Mouse (Mus musculus) left cerebral cortex, adult 8-10 months (tissue): ENCODE data around the gene Cryzl1. TPM values are rescaled to one million over a fixed set of nuclear protein-coding genes. Genes with fewer than 3 reads are reported as not detected.

Source experiments
- DNase-seq, 2 experiments: peaks; one replicate each; pipeline ENCODE4 v3.0.0; 2022; ENCODE audit warnings: low spot score in 2 of 2
- total RNA-seq, 4 experiments: library from RNA; stranded (reverse); gene quantifications; 2 replicates each; pipeline ENCODE4 v1.2.4; 2022

Gene Cryzl1
- total RNA-seq, 4 experiments from 2014 or later = 104 to 116 (median 112) TPM

DNA sequence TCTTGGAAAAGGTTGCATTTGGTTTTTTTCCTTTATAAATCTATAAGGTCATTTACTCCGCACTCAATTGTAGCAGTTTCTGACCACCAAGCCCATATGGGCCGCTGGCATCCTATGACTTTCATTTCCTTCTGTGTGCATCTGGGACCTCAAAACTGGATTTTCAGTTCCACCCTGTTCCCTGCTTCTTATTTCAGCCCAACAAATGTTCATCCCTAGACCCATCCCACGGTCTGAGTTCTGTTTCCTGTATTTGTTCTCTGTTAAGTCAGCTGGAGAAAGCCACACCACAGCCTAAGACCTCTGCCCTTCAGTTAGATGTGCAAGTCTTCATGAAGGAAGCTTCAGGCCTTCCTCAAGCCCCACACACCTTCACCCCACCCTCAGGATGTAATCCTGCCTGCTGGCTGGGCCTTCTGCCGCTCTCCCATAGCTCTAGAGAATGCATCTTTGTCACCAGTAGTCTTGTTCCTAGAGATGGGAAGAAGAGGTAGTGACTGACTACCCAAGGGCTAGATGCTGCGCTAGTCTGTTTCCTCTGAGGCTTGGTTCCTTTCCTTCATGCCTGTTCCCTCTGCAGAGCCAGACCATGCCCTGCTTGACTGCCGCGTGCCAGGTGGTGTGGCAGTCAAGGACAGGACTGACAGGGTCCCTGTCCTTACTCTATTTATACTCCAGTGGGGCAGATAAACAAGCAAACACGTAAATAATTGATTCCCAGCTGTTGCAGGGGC, 11.6 kb upstream of the Cryzl1 start:
- no peak for DNase-seq

- no peak for DNase-seq
These were observed 9.7 kb upstream of the Cryzl1 start for GRCm38 (mm10) chr16:91738505-91738904.

DNA sequence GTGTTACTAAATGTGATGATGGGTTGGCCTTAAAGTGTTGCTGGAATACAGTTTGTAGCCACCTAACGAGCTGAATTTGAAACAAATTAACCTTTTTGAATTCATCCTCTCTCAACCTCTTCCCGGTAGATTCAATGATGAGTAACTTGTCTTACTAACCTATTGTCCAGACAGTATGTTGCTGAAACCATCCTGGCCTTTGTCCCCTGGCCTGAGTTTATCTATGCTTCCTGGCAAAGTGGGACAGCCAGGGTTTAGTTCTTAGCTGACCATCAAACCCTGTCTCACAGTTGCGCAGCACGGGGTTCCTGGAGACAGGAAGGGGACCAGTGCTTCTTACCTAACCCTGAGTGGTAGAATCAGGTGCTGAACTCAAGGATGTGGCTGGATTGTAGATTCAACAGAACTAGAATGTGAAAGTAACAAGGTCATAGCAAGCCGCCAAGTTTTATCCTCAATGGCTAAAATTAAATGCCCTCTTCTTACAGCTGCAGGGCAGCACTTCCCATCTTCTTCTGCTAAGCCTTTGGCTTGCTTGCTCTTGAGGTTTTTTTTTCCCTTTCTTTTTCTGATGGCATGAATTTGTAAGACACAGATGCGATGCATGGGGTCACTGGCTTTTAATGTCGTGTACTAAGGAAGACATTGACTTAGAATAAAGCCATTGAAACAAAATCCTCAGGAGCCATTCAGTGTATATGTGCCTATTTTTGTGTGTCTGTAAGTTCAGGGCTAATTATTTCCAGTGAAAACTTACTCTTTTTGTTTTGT, 7.5 kb upstream of the Cryzl1 start:
- no peak for DNase-seq

- no peak for DNase-seq
These were observed 6.0 kb upstream of the Cryzl1 start for GRCm38 (mm10) chr16:91734771-91735170.

DNA sequence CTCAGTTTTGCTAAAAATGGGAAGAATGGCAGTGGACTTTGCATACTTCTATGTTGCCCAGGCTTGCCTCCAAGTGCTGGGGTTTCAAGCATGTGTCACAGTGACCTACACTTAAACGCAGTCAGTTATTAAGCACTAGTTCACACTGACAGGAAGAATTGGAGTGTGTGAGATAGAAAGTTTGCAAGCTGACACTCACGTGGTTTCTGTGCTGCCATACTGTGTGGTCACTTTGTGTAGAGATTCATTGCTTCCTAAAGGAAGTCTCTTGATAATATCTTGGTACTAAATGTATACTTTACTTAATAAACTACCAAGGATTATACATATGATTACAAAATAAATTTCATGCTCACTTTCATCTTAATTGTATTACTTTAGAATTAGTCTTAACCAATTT, 4.0 kb upstream of the Cryzl1 start:
- no peak for DNase-seq

DNA sequence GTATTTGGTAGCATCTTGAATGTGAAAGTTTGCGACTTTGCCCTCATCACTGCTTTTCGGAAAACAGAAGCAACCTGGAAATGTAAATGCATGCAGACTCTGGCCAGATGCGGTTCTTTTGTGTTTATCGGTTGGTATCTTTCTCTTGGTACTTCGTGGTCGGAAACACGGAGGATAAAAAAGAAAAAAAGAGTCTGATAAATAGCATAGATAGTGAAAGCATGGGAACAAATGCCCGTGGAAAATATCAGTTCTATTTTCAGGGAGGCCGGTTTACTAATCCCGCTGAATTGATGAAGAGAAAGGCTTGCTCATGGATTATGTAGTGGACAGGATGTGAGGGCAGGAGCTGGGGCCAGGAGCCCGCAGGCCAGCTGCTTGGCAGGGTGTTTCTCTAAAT, 1.7 kb upstream of the Cryzl1 start:
- no peak for DNase-seq

DNA sequence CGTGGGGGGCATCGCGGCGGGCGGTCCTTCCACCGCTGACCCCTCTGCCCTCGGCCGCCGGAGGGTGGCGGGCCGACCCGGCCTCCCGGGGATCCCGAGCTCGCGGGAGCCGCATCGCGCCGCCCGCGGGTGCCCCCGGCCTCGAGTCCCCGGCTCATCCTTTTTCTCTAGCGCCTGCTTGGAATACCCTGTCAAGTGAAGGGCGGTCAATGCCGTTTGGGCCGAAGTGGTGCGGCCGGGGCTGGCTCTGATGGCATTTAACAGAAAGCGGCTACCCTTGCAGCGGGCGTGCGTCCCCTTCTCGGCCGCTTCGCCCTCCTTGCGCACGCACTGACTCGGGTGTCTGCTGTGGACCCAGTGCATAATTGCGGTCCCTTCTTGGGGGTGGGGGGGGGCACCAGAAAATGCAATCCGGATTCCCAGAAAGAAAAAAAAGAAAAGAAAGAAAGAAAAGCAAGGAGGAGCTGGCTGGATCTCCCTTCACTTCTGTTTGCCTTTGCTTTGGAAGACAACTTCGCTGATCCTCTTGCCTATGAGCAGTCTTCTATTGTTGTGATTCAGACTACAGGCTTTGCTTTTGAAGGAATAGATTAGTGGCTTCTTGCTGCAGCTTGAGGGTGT, 1.2 kb upstream of the Cryzl1 start:
- DNase-seq = peak; percentile 24 to 38

GRCm38 (mm10) chr16:91729066-91729482, 299 bp upstream of the Cryzl1 start, which contains the start of gene Itsn1:
Gene Itsn1, plus strand, starts transcription at chr16:91729281.
- DNase-seq = peak; percentile 89 to 98

DNA sequence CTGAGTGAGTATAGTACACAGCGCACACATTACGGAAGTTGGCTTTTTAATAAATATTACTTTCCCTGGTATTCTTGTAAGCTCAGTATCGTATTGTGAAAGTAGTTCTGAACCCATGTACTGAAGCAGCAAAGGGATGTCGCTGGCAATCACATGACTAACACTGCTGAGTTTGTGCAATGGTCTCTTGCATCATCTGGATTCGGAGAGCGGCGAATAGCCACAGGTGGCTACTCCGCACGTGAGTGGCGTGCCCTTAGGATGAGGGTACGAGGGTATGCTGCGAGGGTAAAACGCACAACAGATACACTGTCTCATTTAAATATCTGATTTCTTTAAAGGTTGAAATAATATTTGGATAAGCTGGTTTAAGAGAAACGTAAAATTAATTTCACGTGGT, 1.3 kb downstream of the Cryzl1 start:
- no peak for DNase-seq

GRCm38 (mm10) chr16:91724247-91724646, 4.5 kb downstream of the Cryzl1 start:
- peak; percentile 24 to 39 for DNase-seq

DNA sequence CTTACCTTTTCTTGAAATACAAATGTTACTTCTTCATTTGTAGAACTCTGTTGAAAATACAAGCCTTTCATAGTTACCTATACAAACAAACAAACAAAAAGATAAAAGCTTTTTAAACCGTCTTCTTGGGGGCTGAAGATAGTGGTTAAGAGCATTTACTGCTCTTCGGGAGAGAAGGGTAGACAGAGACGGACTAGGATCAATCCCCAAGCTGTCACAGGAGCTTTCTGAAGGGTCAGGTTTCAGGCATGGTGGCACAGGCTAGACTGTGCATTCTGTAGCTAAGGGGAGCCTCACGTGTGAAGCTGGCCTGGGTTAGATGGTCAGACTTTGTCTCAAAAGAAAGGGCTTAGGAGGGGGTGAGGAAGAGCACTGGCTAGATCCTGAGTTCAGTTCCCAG, 11.4 kb downstream of the Cryzl1 start:
- DNase-seq = no peak

- DNase-seq = no peak
These were observed 11.8 kb downstream of the Cryzl1 start for GRCm38 (mm10) chr16:91716927-91717349.

DNA sequence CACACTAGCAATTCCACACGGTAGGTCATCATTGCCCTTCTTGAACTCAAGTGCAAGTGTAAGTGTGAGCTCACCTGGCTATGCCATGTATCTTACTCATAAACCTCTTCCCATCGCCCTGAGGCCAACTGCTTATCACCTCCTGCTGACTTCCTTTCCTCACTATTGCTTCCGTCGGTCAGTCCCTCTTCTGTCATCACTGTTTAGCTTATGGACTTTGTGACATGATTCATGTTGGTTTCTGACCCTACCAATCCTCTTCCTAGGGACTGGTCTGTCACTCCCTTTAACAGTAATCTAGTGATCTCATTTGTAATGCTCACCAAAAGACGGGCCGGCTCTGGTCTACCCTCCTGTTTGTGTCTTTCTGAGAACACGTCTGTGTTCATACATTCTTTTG, 18.5 kb downstream of the Cryzl1 start:
- DNase-seq = no peak

- peak in 1 of 2 experiments; percentile 32 for DNase-seq
These were observed 24.0 kb downstream of the Cryzl1 start for GRCm38 (mm10) chr16:91704603-91705340.

DNA sequence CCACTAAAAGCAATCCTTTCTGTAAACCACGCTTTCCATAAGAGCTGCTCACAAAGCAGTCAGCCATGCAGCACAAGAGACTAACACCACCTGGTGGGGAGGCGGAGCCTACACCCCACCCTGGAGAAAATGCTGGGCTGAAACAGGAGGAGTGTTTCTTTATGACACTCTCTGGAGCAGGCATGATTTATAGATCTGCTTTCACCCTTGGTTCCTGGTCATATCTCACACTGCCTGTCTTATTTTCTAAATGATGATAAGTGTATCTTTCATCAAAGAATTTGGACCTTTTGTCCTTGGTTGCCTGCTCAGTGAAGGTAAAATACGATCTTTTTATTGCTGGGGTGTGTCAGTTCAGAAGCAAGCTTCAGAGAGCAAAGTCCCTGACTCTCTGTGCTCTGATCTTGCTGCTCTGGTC, 26.0 kb downstream of the Cryzl1 start:
- no peak for DNase-seq

GRCm38 (mm10) chr16:91701908-91702307, 26.9 kb downstream of the Cryzl1 start:
- DNase-seq = no peak

- DNase-seq = no peak
These were observed 29.8 kb downstream of the Cryzl1 start for GRCm38 (mm10) chr16:91698995-91699394.

DNA sequence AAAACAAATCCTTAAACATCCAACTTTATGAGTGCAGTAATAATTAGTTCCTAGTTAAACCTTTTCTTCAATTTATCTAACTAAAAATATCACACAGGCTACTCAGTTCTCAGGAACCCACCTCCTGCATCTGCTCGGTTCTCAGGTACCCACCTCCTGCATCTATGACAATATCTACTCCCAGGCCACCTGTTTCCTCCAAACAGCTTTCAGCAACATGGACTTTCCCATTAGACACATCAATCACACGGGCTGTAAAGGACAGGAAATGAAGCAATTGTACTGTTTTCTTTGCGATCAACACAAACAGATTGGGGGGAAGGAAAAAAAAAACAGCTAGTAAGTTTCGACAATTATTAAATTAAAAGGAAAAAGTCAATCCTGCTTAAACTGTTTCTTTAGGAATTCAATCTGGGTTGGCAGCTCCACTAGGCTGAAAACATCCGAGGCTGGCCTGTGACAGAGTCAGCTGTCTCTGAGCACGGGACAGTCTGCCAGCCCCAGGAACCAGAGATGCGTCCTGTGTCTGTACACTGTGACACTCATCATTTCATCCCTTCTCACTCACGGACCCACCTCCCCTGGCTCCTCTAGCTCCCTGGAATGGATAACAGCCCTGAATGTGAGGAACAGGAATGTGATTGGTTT, 33.5 kb downstream of the Cryzl1 start:
- no peak for DNase-seq

DNA sequence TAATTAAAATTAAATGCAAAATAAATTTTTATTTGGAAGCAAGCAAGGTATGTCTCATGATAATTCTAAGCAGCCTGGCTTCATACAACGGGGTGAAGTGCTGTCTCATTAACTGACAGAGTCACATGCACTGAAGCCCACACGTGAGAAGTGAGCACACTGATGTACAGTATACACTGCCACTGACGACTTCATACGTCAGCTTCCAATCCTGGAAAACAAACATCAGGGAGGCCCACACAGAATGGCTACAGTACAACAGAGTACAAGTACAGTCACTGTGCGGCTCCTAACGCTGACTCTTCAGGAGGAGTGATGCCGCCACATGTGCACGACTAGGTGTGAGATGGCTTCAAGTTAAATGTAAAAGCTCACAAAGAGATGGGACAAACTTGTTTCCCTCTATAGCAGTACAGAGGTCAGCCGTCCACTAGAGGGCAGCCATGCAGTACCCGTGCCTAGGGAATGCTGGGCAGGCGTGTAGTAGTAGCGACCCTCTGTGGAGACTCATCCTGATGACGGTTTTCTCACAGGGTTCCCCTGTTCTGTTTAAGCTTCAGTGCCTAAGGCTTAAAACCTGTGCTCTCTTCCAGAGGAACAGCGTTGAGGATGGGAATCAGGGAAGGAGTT, 34.2 kb downstream of the Cryzl1 start:
- peak in 1 of 2 experiments; percentile 43 for DNase-seq

GRCm38 (mm10) chr16:91689791-91690190, 39.0 kb downstream of the Cryzl1 start:
- no peak for DNase-seq
